ENCODE assay signal across 8 mouse cellular contexts in genomic region chr4:132261514-132262357, GRCm38 (mm10). TPM values are rescaled to one million over a fixed set of nuclear protein-coding genes. Genes with fewer than 3 reads are reported as not detected.
DNase-seq lines count a peak whose midpoint lies in the region; ATAC-seq and TF ChIP-seq lines count a peak whose summit lies in the region.

Gene Gmeb1 (minus strand): TSS chr4:132261602.

- TF ChIP-seq CTCF in heart, adult 2 months (IDR thresholded peaks at IDR 0.05): no peak
- TF ChIP-seq CTCF in kidney, adult 2 months (conservative IDR thresholded peaks at IDR 0.05; ENCODE audit: insufficient read depth, insufficient read length, low read depth, low read length): no peak

- DNase-seq in layer of hippocampus, adult 11-12 months (ENCODE audit: low spot score): peak; percentile 77
- DNase-seq in layer of hippocampus, adult 9-10 months (ENCODE audit: low spot score): no peak
- peak; percentile 89 for DNase-seq in heart, adult 2 months
- DNase-seq in kidney, adult 2 months: peak; percentile 83
- peak; percentile 83 for DNase-seq in limb, embryonic 14.5 days (ENCODE audit: low spot score)
- DNase-seq in spleen, postnatal 10 days (ENCODE audit: low spot score in 2 of 2): peak; percentile 80 to 85

- TF ChIP-seq EP300 in heart, adult 2 months (IDR thresholded peaks at IDR 0.05; ENCODE audit: insufficient read depth, low read depth, low read length): no peak

- H3K9me3 ChIP-seq in embryonic facial prominence, embryonic 13.5 days: no peaks in the 10 kb centered on the region
- no peaks in the 10 kb centered on the region for H3K9me3 ChIP-seq in limb, embryonic 14.5 days (ENCODE audit: control insufficient read depth, low read length)
- H3K9me3 ChIP-seq in midbrain, embryonic 16.5 days (replicated peaks; ENCODE audit: control insufficient read depth, low read length, poor library complexity, severe bottlenecking): no peaks in the 10 kb centered on the region

- peak; percentile 84; the same call in 1 of the 2 replicates for ATAC-seq in embryonic facial prominence, embryonic 13.5 days (ENCODE audit: insufficient number of reproducible peaks, insufficient read depth, low FRiP score, low TSS enrichment, low read depth)
- peak; percentile 89 for ATAC-seq in limb, embryonic 14.5 days (ENCODE audit: low FRiP score, low read depth)
- peak; percentile 94 for ATAC-seq in midbrain, embryonic 16.5 days

- TF ChIP-seq POLR2A in heart, adult 2 months (IDR thresholded peaks at IDR 0.05; ENCODE audit: insufficient read depth, low read depth, low read length): peak; percentile 57; the same call in 1 of the 2 replicates
- no peak for TF ChIP-seq POLR2A in kidney, adult 2 months (IDR thresholded peaks at IDR 0.05; ENCODE audit: low read depth, low read length)
- TF ChIP-seq POLR2A in limb, embryonic 14.5 days (IDR thresholded peaks at IDR 0.05; ENCODE audit: borderline replicate concordance, extremely low read depth, insufficient read depth, insufficient read length): 0 out of 2 replicates have a peak, but pooled peaks have one; percentile 18

- H3K27ac ChIP-seq in embryonic facial prominence, embryonic 13.5 days: peak within 1 kb of the TSS; percentile 95
- H3K27ac ChIP-seq in heart, adult 2 months: peak within 1 kb of the TSS; percentile 95
- H3K27ac ChIP-seq in kidney, adult 2 months (ENCODE audit: insufficient read depth, low read depth, low read length): peak within 1 kb of the TSS; percentile 100
- peak within 1 kb of the TSS; percentile 91 for H3K27ac ChIP-seq in limb, embryonic 14.5 days (replicated peaks; ENCODE audit: low read depth, low read length)
- H3K27ac ChIP-seq in midbrain, embryonic 16.5 days (ENCODE audit: low read length): peak within 1 kb of the TSS; percentile 92

- H3K27me3 ChIP-seq in embryonic facial prominence, embryonic 13.5 days: no peaks in the 10 kb centered on the region
- H3K27me3 ChIP-seq in heart, adult 2 months (ENCODE audit: control insufficient read depth, insufficient read depth, low read length): no peaks in the 10 kb centered on the region
- H3K27me3 ChIP-seq in kidney, adult 2 months (replicated peaks; ENCODE audit: control insufficient read depth, insufficient read depth, low read length): no peaks in the 10 kb centered on the region
- no peaks in the 10 kb centered on the region for H3K27me3 ChIP-seq in limb, embryonic 14.5 days (ENCODE audit: control insufficient read depth, insufficient read depth, low read length)
- no peaks in the 10 kb centered on the region for H3K27me3 ChIP-seq in midbrain, embryonic 16.5 days (ENCODE audit: control insufficient read depth, insufficient read depth, low read depth, low read length)

- intact Hi-C loops in heart, adult 2 months (cut with DNase I): loop anchor here (2.0 kb wide), 1 partner anchor 49 kb away; the partner anchor contains the start of gene Ythdf2

- peaks cover 22% of the 10 kb centered on the region for H3K4me1 ChIP-seq in embryonic facial prominence, embryonic 13.5 days
- H3K4me1 ChIP-seq in heart, adult 2 months (ENCODE audit: control insufficient read depth, insufficient read depth, low read length): peaks cover 4% of the 10 kb centered on the region
- peaks cover 15% of the 10 kb centered on the region for H3K4me1 ChIP-seq in kidney, adult 2 months (ENCODE audit: control insufficient read depth, insufficient read depth, low read length)
- H3K4me1 ChIP-seq in limb, embryonic 14.5 days (ENCODE audit: control insufficient read depth, insufficient read depth, low read length): peaks cover 16% of the 10 kb centered on the region
- H3K4me1 ChIP-seq in midbrain, embryonic 16.5 days (ENCODE audit: control insufficient read depth, insufficient read depth, low read length): peaks cover 21% of the 10 kb centered on the region

- peak within 1 kb of the TSS; percentile 94 for H3K9ac ChIP-seq in embryonic facial prominence, embryonic 13.5 days
- H3K9ac ChIP-seq in heart, adult 2 months (ENCODE audit: low read depth, low read length): peak within 1 kb of the TSS; percentile 79
- peak within 1 kb of the TSS; percentile 95 for H3K9ac ChIP-seq in limb, embryonic 14.5 days (ENCODE audit: low read depth, low read length, severe bottlenecking)
- H3K9ac ChIP-seq in midbrain, embryonic 16.5 days (ENCODE audit: low read depth, low read length): peak within 1 kb of the TSS; percentile 97

- 17% methylated on average over 34 of the region's 49 CpGs for WGBS in embryonic facial prominence, embryonic 13.5 days
- WGBS in heart, adult 2 months: 10% methylated on average over 37 of the region's 49 CpGs
- WGBS in kidney, adult 2 months: 10% methylated on average over 45 of the region's 49 CpGs
- 19% methylated on average over 31 of the region's 49 CpGs for WGBS in limb, embryonic 14.5 days
- WGBS in midbrain, embryonic 16.5 days: 21% methylated on average over 32 of the region's 49 CpGs

- peak within 1 kb of the TSS; percentile 78 for H3K4me3 ChIP-seq in embryonic facial prominence, embryonic 13.5 days
- H3K4me3 ChIP-seq in heart, adult 2 months: peak within 1 kb of the TSS; percentile 76
- H3K4me3 ChIP-seq in kidney, adult 2 months (ENCODE audit: insufficient read depth, low read depth, low read length): peak within 1 kb of the TSS; percentile 100
- H3K4me3 ChIP-seq in limb, embryonic 14.5 days (replicated peaks; ENCODE audit: low read length): peak within 1 kb of the TSS; percentile 80
- H3K4me3 ChIP-seq in midbrain, embryonic 16.5 days (ENCODE audit: low read depth, low read length): peak within 1 kb of the TSS; percentile 78

- H3K79me2 ChIP-seq in heart, adult 2 months (replicated peaks; ENCODE audit: control insufficient read depth, insufficient read depth, low read length): no peaks in the 10 kb centered on the region

- H3K36me3 ChIP-seq in embryonic facial prominence, embryonic 13.5 days: 0 out of 2 replicates have a peak, but pooled peaks cover 4% of the 10 kb centered on the region
- H3K36me3 ChIP-seq in heart, adult 2 months (ENCODE audit: control insufficient read depth, insufficient read depth, low read length): peaks cover 6% of the 10 kb centered on the region; the same call in 1 of the 2 replicates
- H3K36me3 ChIP-seq in kidney, adult 2 months (ENCODE audit: control insufficient read depth, insufficient read depth, low read length): no peaks in the 10 kb centered on the region
- no peaks in the 10 kb centered on the region for H3K36me3 ChIP-seq in limb, embryonic 14.5 days (ENCODE audit: control insufficient read depth, insufficient read depth, low read length)
- no peaks in the 10 kb centered on the region for H3K36me3 ChIP-seq in midbrain, embryonic 16.5 days (ENCODE audit: control insufficient read depth, insufficient read depth, low read length)

- peak within 1 kb of the TSS; percentile 86 for H3K4me2 ChIP-seq in embryonic facial prominence, embryonic 13.5 days
- H3K4me2 ChIP-seq in limb, embryonic 14.5 days (replicated peaks; ENCODE audit: low read depth, low read length, severe bottlenecking): peak within 1 kb of the TSS; percentile 91
- H3K4me2 ChIP-seq in midbrain, embryonic 16.5 days (ENCODE audit: low read length): peak within 1 kb of the TSS; percentile 72

RNA-seq across cellular contexts. Expression of gene Gmeb1, which starts in this region (rescaled TPM):
- polyA plus RNA-seq in embryonic facial prominence, embryonic 13.5 days (2015; fragmentation: Nextera tagmentation; extraction: Ambion mirVana): 42.6 and 46.2 TPM in 2 replicates
- 10 to 100 TPM in 1 of 2 experiments, 1 to 10 TPM in 1; 8.5 to 10.0 TPM for total RNA-seq in heart, adult 2 months (2021)
- 7.7 and 9.5 TPM in 2 replicates for polyA plus RNA-seq in heart, adult 2 months (2012; rRNA removed)
- polyA plus RNA-seq in kidney, adult 2 months (2012; rRNA removed): 10.7 and 12.8 TPM in 2 replicates
- 33.8 and 34.2 TPM in 2 replicates for polyA plus RNA-seq in limb, embryonic 14.5 days (2012; rRNA removed)
- polyA plus RNA-seq in limb, embryonic 14.5 days (2014; fragmentation: Nextera tagmentation; extraction: Ambion mirVana): 28.4 and 34.0 TPM in 2 replicates
- 40.0 and 41.1 TPM in 2 replicates for polyA plus RNA-seq in midbrain, embryonic 16.5 days (2015; fragmentation: Nextera tagmentation; extraction: Ambion mirVana)
